Mouse (Mus musculus): Measurements from ENCODE around the gene Phlpp1.

- no peak for TF ChIP-seq POLR2A (IDR thresholded peaks at IDR 0.05; ENCODE audit: insufficient read depth, low read depth, low read length)
- no peak for TF ChIP-seq CTCF (IDR thresholded peaks at IDR 0.05; ENCODE audit: insufficient read depth, low read depth, low read length)
Observed at GRCm38 (mm10) chr1:106226613-106227012, 55.1 kb downstream of the Phlpp1 start.
